Mouse (Mus musculus): ENCODE data around the gene Gast.
"Not testable (repeated sequence)": the region's sequence is repeated elsewhere in the genome, so short reads cannot be mapped to it uniquely, and the experiment has no call there.

Gast gene

GRCm38 (mm10) chr11:100320701-100321410 lies 13.4 kb upstream of the Gast start:
- DNase-seq (ENCODE audit: low spot score) = not testable (repeated sequence)

- DNase-seq (ENCODE audit: low spot score) = not testable (repeated sequence)
Observed at GRCm38 (mm10) chr11:100321479-100322305, 12.5 kb upstream of the Gast start.

GRCm38 (mm10) chr11:100322591-100323258 lies 11.5 kb upstream of the Gast start:
- no peak for DNase-seq (ENCODE audit: low spot score)

- peak; percentile 87 for DNase-seq (ENCODE audit: low spot score)
Observed at GRCm38 (mm10) chr11:100323578-100323977, 10.6 kb upstream of the Gast start.

- DNase-seq (ENCODE audit: low spot score) = no peak
Observed at GRCm38 (mm10) chr11:100325062-100325629, 9.1 kb upstream of the Gast start.

GRCm38 (mm10) chr11:100327316-100327715 lies 6.9 kb upstream of the Gast start:
- peak; percentile 20 for DNase-seq (ENCODE audit: low spot score)

- no peak for DNase-seq (ENCODE audit: low spot score)
Observed at GRCm38 (mm10) chr11:100327761-100328160, 6.4 kb upstream of the Gast start.

- no peak for DNase-seq (ENCODE audit: low spot score)
Observed at GRCm38 (mm10) chr11:100330235-100330634, 4.0 kb upstream of the Gast start.

- DNase-seq (ENCODE audit: low spot score) = peak; percentile 42
Observed at GRCm38 (mm10) chr11:100330816-100331375, 3.3 kb upstream of the Gast start.

GRCm38 (mm10) chr11:100332766-100333515 lies 1.3 kb upstream of the Gast start:
- no peak for DNase-seq (ENCODE audit: low spot score)

GRCm38 (mm10) chr11:100335731-100336130 lies 1.5 kb downstream of the Gast start:
- DNase-seq (ENCODE audit: low spot score) = peak; percentile 58

- no peak for DNase-seq (ENCODE audit: low spot score)
Observed at GRCm38 (mm10) chr11:100344269-100344668, 10.1 kb downstream of the Gast start.

GRCm38 (mm10) chr11:100352076-100352857 lies 18.1 kb downstream of the Gast start:
- peak; percentile 69 for DNase-seq (ENCODE audit: low spot score)

GRCm38 (mm10) chr11:100355151-100355951 lies 21.1 kb downstream of the Gast start:
- DNase-seq (ENCODE audit: low spot score) = peak; percentile 35

- peak; percentile 85 for DNase-seq (ENCODE audit: low spot score)
Observed at GRCm38 (mm10) chr11:100355972-100356818, 22.0 kb downstream of the Gast start, which contains the start of gene Hap1. TSS of gene Hap1 (minus strand) at chr11:100356128.

GRCm38 (mm10) chr11:100356819-100357211 lies 22.6 kb downstream of the Gast start:
- no peak for DNase-seq (ENCODE audit: low spot score)

GRCm38 (mm10) chr11:100357408-100357807 lies 23.2 kb downstream of the Gast start:
- no peak for DNase-seq (ENCODE audit: low spot score)

- no peak for DNase-seq (ENCODE audit: low spot score)
Observed at GRCm38 (mm10) chr11:100360175-100360574, 26.0 kb downstream of the Gast start.
